Mouse (Mus musculus): Measurements from ENCODE around the gene Tmem82.

DNA sequence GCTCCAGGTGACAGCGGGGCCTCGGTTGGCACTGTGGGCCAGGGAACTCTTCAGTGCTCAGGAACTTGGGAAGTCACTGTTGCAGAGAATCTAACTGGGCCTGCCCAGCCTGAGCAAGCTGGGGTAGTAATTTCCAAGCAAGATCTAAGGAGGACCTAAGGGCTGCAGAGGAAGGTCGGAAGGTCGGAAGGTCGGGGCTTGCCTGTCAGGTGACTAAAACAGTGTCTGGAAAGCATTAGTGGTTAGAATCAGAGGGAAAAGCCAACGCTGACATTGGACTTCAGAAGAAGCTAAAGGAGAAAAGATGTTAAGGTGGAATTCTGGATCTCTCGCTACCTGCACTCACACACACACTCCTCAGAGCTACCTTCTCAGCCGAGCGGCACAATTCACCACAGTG lies 17.6 kb upstream of the Tmem82 start:
- no peak for TF ChIP-seq GATA1 (IDR thresholded peaks at IDR 0.05; ENCODE audit: borderline replicate concordance, low read length)
- TF ChIP-seq FLI1 (IDR thresholded peaks at IDR 0.05; ENCODE audit: low read length) = no peak
